Mouse (Mus musculus) forebrain, embryonic 13.5 days (tissue): ENCODE results near the gene Fam149a. TPM values are rescaled to one million over a fixed set of nuclear protein-coding genes. Genes with fewer than 3 reads are reported as not detected.
A peak's percentile ranks its signal among the peaks of the same experiment; 100 is the strongest.

Source experiments
- ATAC-seq: fragments of 200-750 bp; cut with Nextera tagmentation; 2 replicates; pipeline ENCODE4 v1.8.0; 2017
- H3K27ac ChIP-seq: fragments of 300-500 bp; sonication (generic); 2 replicates; pipeline ENCODE4 v1.5.1; 2015; ENCODE audit warnings: inconsistent platforms, mild to moderate bottlenecking, moderate library complexity
- H3K27me3 ChIP-seq: fragments of 300-500 bp; sonication (generic); 2 replicates; pipeline ENCODE4 v1.6.1; 2015; ENCODE audit warnings: mild to moderate bottlenecking, inconsistent platforms
- H3K36me3 ChIP-seq: fragments of 300-500 bp; sonication (generic); 2 replicates; pipeline ENCODE4 v1.6.1; 2015; ENCODE audit warnings: mild to moderate bottlenecking, inconsistent platforms; ENCODE audit not compliant: poor library complexity, severe bottlenecking
- H3K4me1 ChIP-seq: fragments of 300-500 bp; sonication (generic); 2 replicates; pipeline ENCODE4 v1.6.1; 2015; ENCODE audit warnings: inconsistent platforms
- H3K4me2 ChIP-seq: fragments of 300-500 bp; sonication (generic); 2 replicates; pipeline ENCODE4 v1.6.1; 2015; ENCODE audit warnings: inconsistent platforms, mild to moderate bottlenecking, moderate library complexity
- H3K4me3 ChIP-seq: fragments of 300-500 bp; sonication (generic); 2 replicates; pipeline ENCODE4 v1.5.1; 2015; ENCODE audit warnings: mild to moderate bottlenecking, inconsistent platforms
- H3K9ac ChIP-seq: fragments of 300-500 bp; sonication (generic); 2 replicates; pipeline ENCODE4 v1.6.1; 2015; ENCODE audit warnings: mild to moderate bottlenecking, inconsistent platforms
- H3K9me3 ChIP-seq: fragments of 300-500 bp; sonication (generic); replicated peaks from 2 replicates; pipeline ENCODE4 v1.6.1; 2016; ENCODE audit warnings: inconsistent platforms
- WGBS: fragments of 180-500 bp; shearing (Covaris S2); methylation state at CpG from one replicate; pipeline ENCODE4 v1.1.7; 2015; 5-methylcytosine and 5-hydroxymethylcytosine counted together
- polyA plus RNA-seq: library from polyadenylated mRNA; unstranded; fragments of >200 nt; fragmentation: Nextera tagmentation; extraction: Ambion mirVana; gene quantifications from 2 replicates; pipeline ENCODE4 v1.2.1, GENCODE M21; 2015

Gene Fam149a
- polyA plus RNA-seq, 1 experiment from 2014 or later: 3.4 TPM

- peaks cover 5% of the 10 kb centered on the region; the same call in 1 of the 2 replicates for H3K4me1 ChIP-seq
- H3K4me3 ChIP-seq: no peak overlapping the region
- 63% methylated on average over 6 of the region's 6 CpGs for WGBS
- H3K4me2 ChIP-seq: no peak overlapping the region
- no peak for ATAC-seq
- no peaks in the 10 kb centered on the region for H3K27me3 ChIP-seq
- no peaks in the 10 kb centered on the region for H3K9me3 ChIP-seq
- no peak overlapping the region for H3K27ac ChIP-seq
- H3K36me3 ChIP-seq: no peaks in the 10 kb centered on the region
- no peak overlapping the region for H3K9ac ChIP-seq
These were observed 19.8 kb downstream of the Fam149a start for GRCm38 (mm10) chr8:45362323-45362722.

GRCm38 (mm10) chr8:45359091-45359605, 22.9 kb downstream of the Fam149a start:
- Histone ChIP-seq H3K9ac (peak overlapping the region; percentile 85), H3K4me1 (peaks cover 5% of the 10 kb centered on the region; the same call in 1 of the 2 replicates), H3K27me3 (no peaks in the 10 kb centered on the region), H3K27ac (no peak overlapping the region), H3K4me2 (peak overlapping the region; percentile 82), H3K9me3 (no peaks in the 10 kb centered on the region), H3K4me3 (no peak overlapping the region), H3K36me3 (no peaks in the 10 kb centered on the region)
- WGBS: 85% methylated on average over 6 of the region's 6 CpGs
- no peak for ATAC-seq

- H3K4me1 ChIP-seq: peaks cover 5% of the 10 kb centered on the region; the same call in 1 of the 2 replicates
- no peaks in the 10 kb centered on the region for H3K36me3 ChIP-seq
- H3K27me3 ChIP-seq: no peaks in the 10 kb centered on the region
- H3K4me3 ChIP-seq: peak overlapping the region; percentile 65
- peak overlapping the region; percentile 85 for H3K9ac ChIP-seq
- no peak overlapping the region for H3K27ac ChIP-seq
- peak; percentile 85 for ATAC-seq
- H3K4me2 ChIP-seq: peak overlapping the region; percentile 82
- 3% methylated on average over 48 of the region's 49 CpGs for WGBS
- H3K9me3 ChIP-seq: no peaks in the 10 kb centered on the region
These were observed 23.8 kb downstream of the Fam149a start for GRCm38 (mm10) chr8:45358132-45358918.

GRCm38 (mm10) chr8:45355809-45356208, 26.3 kb downstream of the Fam149a start:
- Histone ChIP-seq H3K4me2 (no peak overlapping the region), H3K27me3 (no peaks in the 10 kb centered on the region), H3K9ac (no peak overlapping the region), H3K36me3 (no peaks in the 10 kb centered on the region), H3K4me3 (no peak overlapping the region), H3K27ac (no peak overlapping the region), H3K9me3 (no peaks in the 10 kb centered on the region), H3K4me1 (peaks cover 5% of the 10 kb centered on the region; the same call in 1 of the 2 replicates)
- 77% methylated on average over 6 of the region's 6 CpGs for WGBS
- ATAC-seq: no peak

GRCm38 (mm10) chr8:45345031-45345430, 37.1 kb downstream of the Fam149a start:
- H3K9me3 ChIP-seq: no peaks in the 10 kb centered on the region
- H3K4me1 ChIP-seq: no peaks in the 10 kb centered on the region

GRCm38 (mm10) chr8:45344298-45344697, 37.8 kb downstream of the Fam149a start:
- no peaks in the 10 kb centered on the region for H3K36me3 ChIP-seq
- WGBS: 92% methylated on average over 8 of the region's 8 CpGs
- H3K27ac ChIP-seq: no peak overlapping the region
- no peak for ATAC-seq
- no peaks in the 10 kb centered on the region for H3K4me1 ChIP-seq
- H3K27me3 ChIP-seq: no peaks in the 10 kb centered on the region
- H3K4me2 ChIP-seq: no peak overlapping the region
- no peak overlapping the region for H3K4me3 ChIP-seq
- H3K9me3 ChIP-seq: no peaks in the 10 kb centered on the region
- no peak overlapping the region for H3K9ac ChIP-seq

More at GRCm38 (mm10) chr8:45345031-45345430, 37.1 kb downstream of the Fam149a start:
- Histone ChIP-seq H3K4me3 (no peak overlapping the region), H3K27me3 (no peaks in the 10 kb centered on the region), H3K27ac (no peak overlapping the region), H3K9ac (no peak overlapping the region), H3K4me2 (no peak overlapping the region), H3K36me3 (no peaks in the 10 kb centered on the region)
- 14% methylated on average over 6 of the region's 6 CpGs for WGBS
- ATAC-seq: peak; percentile 73

GRCm38 (mm10) chr8:45341630-45342628, 40.2 kb downstream of the Fam149a start:
- H3K4me2 ChIP-seq: no peak overlapping the region
- no peak overlapping the region for H3K9ac ChIP-seq
- ATAC-seq: no peak
- H3K4me1 ChIP-seq: no peaks in the 10 kb centered on the region
- no peaks in the 10 kb centered on the region for H3K9me3 ChIP-seq
- no peaks in the 10 kb centered on the region for H3K27me3 ChIP-seq
- no peak overlapping the region for H3K27ac ChIP-seq
- WGBS: 90% methylated on average over 12 of the region's 12 CpGs
- H3K4me3 ChIP-seq: no peak overlapping the region
- no peaks in the 10 kb centered on the region for H3K36me3 ChIP-seq

GRCm38 (mm10) chr8:45333493-45333892, 48.6 kb downstream of the Fam149a start:
- no peaks in the 10 kb centered on the region for H3K9me3 ChIP-seq
- peak overlapping the region; percentile 52 for H3K4me3 ChIP-seq
- WGBS: 3% methylated on average over 8 of the region's 8 CpGs
- H3K9ac ChIP-seq: peak overlapping the region; percentile 68
- H3K4me1 ChIP-seq: peaks cover 6% of the 10 kb centered on the region
- no peak overlapping the region for H3K27ac ChIP-seq
- peaks cover 6% of the 10 kb centered on the region; the same call in 1 of the 2 replicates for H3K27me3 ChIP-seq
- peak overlapping the region; percentile 88 for H3K4me2 ChIP-seq
- ATAC-seq: 0 out of 2 replicates have a peak, but pooled peaks have one; percentile 12
- no peaks in the 10 kb centered on the region for H3K36me3 ChIP-seq

- no peak within 1 kb of the TSS for H3K27ac ChIP-seq
- H3K36me3 ChIP-seq: no peaks in the 10 kb centered on the region
- H3K4me3 ChIP-seq: peak within 1 kb of the TSS; percentile 52
- peak within 1 kb of the TSS; percentile 68 for H3K9ac ChIP-seq
- WGBS: under 1% methylated on average over 44 of the region's 44 CpGs
- H3K9me3 ChIP-seq: no peaks in the 10 kb centered on the region
- H3K4me1 ChIP-seq: peaks cover 6% of the 10 kb centered on the region
- H3K27me3 ChIP-seq: peaks cover 6% of the 10 kb centered on the region; the same call in 1 of the 2 replicates
- peak within 1 kb of the TSS; percentile 88 for H3K4me2 ChIP-seq
- peak; percentile 86 for ATAC-seq
These were observed 49.2 kb downstream of the Fam149a start, which contains the start of gene Cyp4v3 for GRCm38 (mm10) chr8:45332685-45333409. TSS of gene Cyp4v3 (minus strand) at chr8:45333216.

- WGBS: 63% methylated on average over 3 of the region's 3 CpGs
- Histone ChIP-seq H3K36me3 (no peaks in the 10 kb centered on the region), H3K27me3 (peaks cover 6% of the 10 kb centered on the region; the same call in 1 of the 2 replicates), H3K4me2 (no peak overlapping the region), H3K9ac (no peak overlapping the region), H3K4me1 (peaks cover 8% of the 10 kb centered on the region), H3K4me3 (no peak overlapping the region), H3K9me3 (no peaks in the 10 kb centered on the region), H3K27ac (no peak overlapping the region)
- ATAC-seq: no peak
These were observed 51.2 kb downstream of the Fam149a start for GRCm38 (mm10) chr8:45330856-45331255.
